Comparison of ENCODE assay signal across 9 mouse cellular contexts in genomic region chr19:23373287-23373686, GRCm38 (mm10).
A peak's percentile ranks its signal among the peaks of the same experiment; 100 is the strongest.
DNase-seq lines count a peak whose midpoint lies in the region; ATAC-seq lines count a peak whose summit lies in the region.
"Had no signal": no experiment of that assay in that cellular context is flagged by ENCODE, and none has a peak within 500 bp of the region (broad histone marks: within the 10 kb centered on the region; RNA-seq: fewer than 3 reads in every experiment).

No protein-coding gene starts in this region.

- peak; percentile 9 to 57 for DNase-seq in spleen, adult 18-20 months
- DNase-seq in spleen, adult 12 weeks (ENCODE audit: low spot score), result no peak
- peak; percentile 65 to 82 for DNase-seq in cerebellum, postnatal 4 days (ENCODE audit: low spot score in 2 of 2)
- peak; percentile 61 for DNase-seq in gastrocnemius, postnatal 14 days
- DNase-seq in kidney, adult 9 months, result peak; percentile 50
- DNase-seq in liver, embryonic 11.5 days (ENCODE audit: low spot score), result peak; percentile 40
- DNase-seq in thymus, postnatal 0 days (ENCODE audit: low spot score), result peak; percentile 47

- H3K9me3 ChIP-seq in liver, embryonic 11.5 days (ENCODE audit: control insufficient read depth, low read length), result no peaks in the 10 kb centered on the region
- H3K9me3 ChIP-seq in neural tube, embryonic 15.5 days (replicated peaks), result no peaks in the 10 kb centered on the region
- H3K9me3 ChIP-seq: embryonic facial prominence, embryonic 15.5 days had no signal

- no peak overlapping the region for H3K4me3 ChIP-seq in liver, embryonic 11.5 days (ENCODE audit: low read depth, low read length)
- H3K4me3 ChIP-seq in neural tube, embryonic 15.5 days (replicated peaks), result no peak overlapping the region
- H3K4me3 ChIP-seq: embryonic facial prominence, embryonic 15.5 days had no signal

- H3K9ac ChIP-seq in liver, embryonic 11.5 days (ENCODE audit: low read depth, low read length), result no peak overlapping the region
- H3K9ac ChIP-seq in neural tube, embryonic 15.5 days (replicated peaks), result no peak overlapping the region
- H3K9ac ChIP-seq: embryonic facial prominence, embryonic 15.5 days had no signal

- no peak overlapping the region for H3K27ac ChIP-seq in liver, embryonic 11.5 days (ENCODE audit: low read depth, low read length)
- no peak overlapping the region for H3K27ac ChIP-seq in neural tube, embryonic 15.5 days (replicated peaks)
- H3K27ac ChIP-seq: embryonic facial prominence, embryonic 15.5 days had no signal

- ATAC-seq in liver, embryonic 11.5 days (replicated peaks; ENCODE audit: low FRiP score), result no peak
- ATAC-seq in neural tube, embryonic 15.5 days (ENCODE audit: low FRiP score), result peak; percentile 53; the same call in 1 of the 2 replicates

- WGBS in liver, embryonic 11.5 days, result 45% methylated on average over 8 of the region's 8 CpGs
- WGBS in neural tube, embryonic 15.5 days, result 48% methylated on average over 8 of the region's 8 CpGs

- no peaks in the 10 kb centered on the region for H3K4me1 ChIP-seq in liver, embryonic 11.5 days (replicated peaks; ENCODE audit: control insufficient read depth, insufficient read depth, low read length)
- H3K4me1 ChIP-seq in neural tube, embryonic 15.5 days, result peaks cover 11% of the 10 kb centered on the region

- H3K27me3 ChIP-seq in liver, embryonic 11.5 days (replicated peaks; ENCODE audit: control insufficient read depth, insufficient read depth, low read length), result no peaks in the 10 kb centered on the region
- no peaks in the 10 kb centered on the region for H3K27me3 ChIP-seq in neural tube, embryonic 15.5 days (replicated peaks)
- H3K27me3 ChIP-seq: embryonic facial prominence, embryonic 15.5 days had no signal

- no peak overlapping the region for H3K4me2 ChIP-seq in liver, embryonic 11.5 days
- no peak overlapping the region for H3K4me2 ChIP-seq in neural tube, embryonic 15.5 days
- H3K4me2 ChIP-seq: embryonic facial prominence, embryonic 15.5 days had no signal

- H3K36me3 ChIP-seq in liver, embryonic 11.5 days (ENCODE audit: control insufficient read depth, insufficient read depth, low read length), result no peaks in the 10 kb centered on the region
- H3K36me3 ChIP-seq in neural tube, embryonic 15.5 days, result no peaks in the 10 kb centered on the region
- H3K36me3 ChIP-seq: embryonic facial prominence, embryonic 15.5 days had no signal

- intact Hi-C loops in gastrocnemius, postnatal 14 days (cut with DNase I; ENCODE audit: low total_unique reads), result no loop called here
